In the genomic region with DNA sequence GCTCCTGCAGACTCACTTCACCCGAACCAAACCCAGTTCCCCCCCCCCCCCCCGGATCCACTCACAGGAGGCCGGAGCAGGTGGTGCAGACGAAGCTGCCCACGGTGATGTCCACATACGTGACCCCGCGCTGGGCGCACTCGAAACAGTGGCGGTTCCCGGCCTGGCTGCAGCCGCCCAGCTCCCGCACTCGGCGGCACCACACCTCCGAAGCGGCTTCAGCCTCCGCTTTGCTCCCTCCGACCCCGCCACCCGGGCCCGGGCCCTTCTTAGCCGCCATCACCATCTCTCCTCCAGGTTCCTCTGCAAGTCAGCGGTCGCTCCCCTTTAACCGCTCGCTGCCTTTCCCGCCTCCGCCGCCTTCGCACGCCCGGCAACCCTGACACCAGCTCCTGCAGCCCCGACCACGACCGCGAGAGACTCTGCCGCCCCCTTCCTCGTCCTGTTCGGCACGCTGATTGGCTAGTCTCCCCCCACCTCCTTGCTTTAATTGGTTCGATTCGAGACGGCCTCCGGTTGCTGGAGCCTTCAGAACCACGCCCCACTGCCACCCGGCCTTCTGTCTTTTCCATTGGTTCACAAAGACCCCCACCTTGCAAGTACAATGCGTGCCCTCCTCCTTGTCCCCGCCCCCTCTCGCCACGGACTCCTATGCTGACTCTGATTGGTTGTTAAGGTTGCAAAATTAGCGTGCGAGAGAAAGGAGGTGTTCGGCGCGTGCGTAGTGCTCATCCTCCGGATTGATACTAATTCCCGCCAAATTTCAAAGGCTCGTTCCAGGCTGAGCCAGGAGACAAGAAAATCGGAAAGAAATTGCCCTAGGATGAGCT, we compare ENCODE assay signal across 8 mouse cellular contexts. TPM values are rescaled to one million over a fixed set of nuclear protein-coding genes. Genes with fewer than 3 reads are reported as not detected.
A peak's percentile ranks its signal among the peaks of the same experiment; 100 is the strongest.
DNase-seq lines count a peak whose midpoint lies in the region; ATAC-seq and TF ChIP-seq lines count a peak whose summit lies in the region.

A gene (minus strand): TSS at position 433 of the 830 bp plus-strand sequence.

- H3K9ac ChIP-seq in heart, embryonic 11.5 days (ENCODE audit: low read depth, low read length), result peak within 1 kb of the TSS; percentile 83
- peak within 1 kb of the TSS; percentile 74 for H3K9ac ChIP-seq in kidney, embryonic 16.5 days (replicated peaks; ENCODE audit: low read length)
- H3K9ac ChIP-seq in liver, adult 2 months (ENCODE audit: low read depth, low read length), result peak within 1 kb of the TSS; percentile 86

- under 1% methylated on average over 57 of the region's 62 CpGs for WGBS in heart, embryonic 11.5 days (ENCODE audit: insufficient replicate concordance)
- WGBS in kidney, embryonic 16.5 days, result under 1% methylated on average over 62 of the region's 62 CpGs
- WGBS in liver, adult 2 months, result under 1% methylated on average over 59 of the region's 62 CpGs

- peaks cover 5% of the 10 kb centered on the region for H3K79me3 ChIP-seq in C2C12 (ENCODE audit: low read depth)

- ATAC-seq in heart, embryonic 11.5 days (replicated peaks; ENCODE audit: insufficient number of reproducible peaks, low FRiP score, low TSS enrichment), result peak; percentile 96
- ATAC-seq in kidney, embryonic 16.5 days (ENCODE audit: low FRiP score, low TSS enrichment), result peak; percentile 99

- no peak for TF ChIP-seq CTCF in C2C12 (IDR thresholded peaks at IDR 0.05; ENCODE audit: control insufficient read depth, insufficient read depth, insufficient read length)
- no peak for TF ChIP-seq CTCF in brain, embryonic 14.5 days (IDR thresholded peaks at IDR 0.05; ENCODE audit: borderline replicate concordance, extremely low read depth, insufficient read depth, insufficient read length)
- 0 out of 2 replicates have a peak, but pooled peaks have one; percentile 9 for TF ChIP-seq CTCF in liver, adult 2 months (IDR thresholded peaks at IDR 0.05; ENCODE audit: low read depth, low read length)

- H3K36me3 ChIP-seq in C2C12 (ENCODE audit: control insufficient read depth, insufficient read depth), result no peaks in the 10 kb centered on the region
- H3K36me3 ChIP-seq in erythroblast, embryonic 14.5 days (ENCODE audit: control insufficient read depth), result peaks cover 40% of the 10 kb centered on the region
- H3K36me3 ChIP-seq in heart, embryonic 11.5 days (ENCODE audit: control insufficient read depth, insufficient read depth, low read length), result peaks cover 3% of the 10 kb centered on the region; the same call in 1 of the 2 replicates
- no peaks in the 10 kb centered on the region for H3K36me3 ChIP-seq in kidney, embryonic 16.5 days (ENCODE audit: insufficient read depth, low read length)
- H3K36me3 ChIP-seq in liver, adult 2 months (ENCODE audit: control insufficient read depth, insufficient read depth, low read length), result no peaks in the 10 kb centered on the region
- no peaks in the 10 kb centered on the region for H3K36me3 ChIP-seq in myocyte (ENCODE audit: control insufficient read depth, insufficient read depth)
- no peaks in the 10 kb centered on the region for H3K36me3 ChIP-seq in splenic B cell, adult 2 months (ENCODE audit: control insufficient read depth, insufficient read depth, low read length, poor library complexity, severe bottlenecking)

- H3K79me2 ChIP-seq in C2C12 (ENCODE audit: control insufficient read depth, insufficient read depth) (peaks cover 30% of the 10 kb centered on the region), myocyte (ENCODE audit: control insufficient read depth, insufficient read depth) (peaks cover 26% of the 10 kb centered on the region)
- peaks cover 17% of the 10 kb centered on the region; the same call in 1 of the 2 replicates for H3K79me2 ChIP-seq in liver, adult 2 months (ENCODE audit: control insufficient read depth, insufficient read depth, low read length)

- peaks cover 86% of the 10 kb centered on the region for H3K4me1 ChIP-seq in erythroblast, embryonic 14.5 days (ENCODE audit: control insufficient read depth)
- H3K4me1 ChIP-seq in heart, embryonic 11.5 days (ENCODE audit: control insufficient read depth, insufficient read depth, low read length), result peaks cover 13% of the 10 kb centered on the region
- peaks cover 21% of the 10 kb centered on the region for H3K4me1 ChIP-seq in kidney, embryonic 16.5 days (ENCODE audit: insufficient read depth, low read length)
- H3K4me1 ChIP-seq in liver, adult 2 months (ENCODE audit: control insufficient read depth, insufficient read depth, low read length), result peaks cover 11% of the 10 kb centered on the region

- peak within 1 kb of the TSS; percentile 63 for H3ac ChIP-seq in C2C12 (ENCODE audit: control insufficient read depth, insufficient read length, low read depth)
- peak within 1 kb of the TSS; percentile 56 for H3ac ChIP-seq in myocyte (ENCODE audit: control insufficient read depth, insufficient read length)

- H3K27me3 ChIP-seq in C2C12 (ENCODE audit: control insufficient read depth, insufficient read depth, insufficient read length) (no peaks in the 10 kb centered on the region), myocyte (ENCODE audit: control insufficient read depth, insufficient read depth, insufficient read length) (no peaks in the 10 kb centered on the region)
- H3K27me3 ChIP-seq in erythroblast, embryonic 14.5 days (ENCODE audit: control insufficient read depth), result no peaks in the 10 kb centered on the region
- H3K27me3 ChIP-seq in heart, embryonic 11.5 days (ENCODE audit: control insufficient read depth, insufficient read depth, low read length), result no peaks in the 10 kb centered on the region
- H3K27me3 ChIP-seq in kidney, embryonic 16.5 days (ENCODE audit: insufficient read depth, low read length), result no peaks in the 10 kb centered on the region
- H3K27me3 ChIP-seq in liver, adult 2 months (ENCODE audit: control insufficient read depth, insufficient read depth, low read length), result no peaks in the 10 kb centered on the region
- no peaks in the 10 kb centered on the region for H3K27me3 ChIP-seq in splenic B cell, adult 2 months (ENCODE audit: control insufficient read depth, insufficient read depth, low read length, poor library complexity, severe bottlenecking)

- no peaks in the 10 kb centered on the region for H3K9me3 ChIP-seq in erythroblast, embryonic 14.5 days (ENCODE audit: control insufficient read depth, low read length)
- H3K9me3 ChIP-seq in heart, embryonic 11.5 days (replicated peaks; ENCODE audit: control insufficient read depth, low read length), result no peaks in the 10 kb centered on the region
- no peaks in the 10 kb centered on the region for H3K9me3 ChIP-seq in kidney, embryonic 16.5 days (ENCODE audit: low read length)

- peak within 1 kb of the TSS; percentile 94 for H3K4me2 ChIP-seq in heart, embryonic 11.5 days
- peak within 1 kb of the TSS; percentile 91 for H3K4me2 ChIP-seq in kidney, embryonic 16.5 days (replicated peaks; ENCODE audit: low read depth, low read length)
- H3K4me2 ChIP-seq in myocyte (ENCODE audit: low read depth), result peak within 1 kb of the TSS; percentile 95

- H3K27ac ChIP-seq in heart, embryonic 11.5 days (ENCODE audit: low read depth, low read length), result peak within 1 kb of the TSS; percentile 79
- H3K27ac ChIP-seq in kidney, embryonic 16.5 days (ENCODE audit: low read length), result peak within 1 kb of the TSS; percentile 72
- peak within 1 kb of the TSS; percentile 90 for H3K27ac ChIP-seq in liver, adult 2 months (replicated peaks; ENCODE audit: insufficient read depth, low read depth, low read length)

- peak within 1 kb of the TSS; percentile 51 for H3K4me3 ChIP-seq in C2C12 (ENCODE audit: insufficient read depth, poor library complexity, severe bottlenecking)
- H3K4me3 ChIP-seq in erythroblast, embryonic 14.5 days (replicated peaks), result peak within 1 kb of the TSS; percentile 73
- peak within 1 kb of the TSS; percentile 79 for H3K4me3 ChIP-seq in heart, embryonic 11.5 days (ENCODE audit: low read depth, low read length)
- H3K4me3 ChIP-seq in kidney, embryonic 16.5 days (ENCODE audit: low read length), result peak within 1 kb of the TSS; percentile 79
- peak within 1 kb of the TSS; percentile 81 for H3K4me3 ChIP-seq in liver, adult 2 months (ENCODE audit: insufficient read depth, low read depth, low read length)
- H3K4me3 ChIP-seq in myocyte, result peak within 1 kb of the TSS; percentile 57

- peak; percentile 100 for DNase-seq in brain, embryonic 14.5 days (ENCODE audit: low read depth)
- peak; percentile 99 for DNase-seq in liver, adult 2 months (ENCODE audit: extremely low read depth, low read depth, low spot score)
- peak; percentile 99 for DNase-seq in splenic B cell, adult 2 months (ENCODE audit: low read depth, low spot score)

- peak; percentile 54; the same call in 1 of the 2 replicates for TF ChIP-seq POLR2A in brain, embryonic 14.5 days (IDR thresholded peaks at IDR 0.05; ENCODE audit: borderline replicate concordance, extremely low read depth, insufficient read depth, insufficient read length, poor library complexity, severe bottlenecking)
- TF ChIP-seq POLR2A in liver, adult 2 months (IDR thresholded peaks at IDR 0.05; ENCODE audit: extremely low read depth, insufficient read depth, low read length), result peak; percentile 89
- TF ChIP-seq POLR2A in myocyte (IDR thresholded peaks at IDR 0.05; ENCODE audit: insufficient read length, low read depth), result peak; percentile 64

TF ChIP-seq in C2C12, 6 proteins besides CTCF, POLR2A, EP300 and RAD21:
- peak; percentile 87 for TF ChIP-seq MAX (IDR thresholded peaks at IDR 0.05)
- no peak for TF ChIP-seq FOSL1 (IDR thresholded peaks at IDR 0.05; ENCODE audit: insufficient read depth, low read length, poor library complexity, severe bottlenecking)
- TF ChIP-seq USF1 (IDR thresholded peaks at IDR 0.05; ENCODE audit: low read depth), result no peak

TF ChIP-seq in myocyte, 11 proteins besides CTCF, POLR2A, EP300 and RAD21:
- TF ChIP-seq E2F4 (IDR thresholded peaks at IDR 0.05; ENCODE audit: insufficient read depth) (peak; percentile 70), TCF12 (IDR thresholded peaks at IDR 0.05; ENCODE audit: insufficient read depth, poor library complexity, severe bottlenecking) (no peak), POLR2AphosphoS2 (IDR thresholded peaks at IDR 0.05; ENCODE audit: insufficient read length, low read depth) (peak; percentile 42)

RNA-seq across cellular contexts. Expression of the gene that starts here (rescaled TPM):
- 15.6 TPM for polyA plus RNA-seq in C2C12 (2012; fragmentation: generic; extraction: Trizol)
- polyA plus RNA-seq in brain, embryonic 14.5 days (2012; rRNA removed), result 17.8 and 23.8 TPM in 2 replicates
- polyA plus RNA-seq in erythroblast, embryonic 14.5 days (2012), result 17.1 and 20.4 TPM in 2 replicates
- polyA plus RNA-seq in heart, embryonic 11.5 days (2014; fragmentation: Nextera tagmentation; extraction: Ambion mirVana), result 19.9 TPM in 2 replicates
- polyA plus RNA-seq in kidney, embryonic 16.5 days (2015; fragmentation: Nextera tagmentation; extraction: Ambion mirVana), result 17.2 and 21.1 TPM in 2 replicates
- 14.8 and 22.1 TPM in 2 replicates for total RNA-seq in liver, adult 2 months (2014; rRNA removed)
- 35.9 and 42.2 TPM in 2 replicates for polyA plus RNA-seq in liver, adult 2 months (2012; rRNA removed)
- polyA plus RNA-seq in myocyte (2012; fragmentation: generic; extraction: Trizol), result 8.7 TPM

Comparison
In these comparisons a context has a peak if more than half of its experiments do, and no peak if none do; other contexts are left out.
1. Peak in every context shown above with its lines: DNase-seq, ATAC-seq, H3K4me3 ChIP-seq and H3K27ac ChIP-seq.